Mouse (Mus musculus) limb, embryonic 11.5 days (tissue): Measurements from ENCODE around the gene Harbi1. TPM values are rescaled to one million over a fixed set of nuclear protein-coding genes. Genes with fewer than 3 reads are reported as not detected.

Source experiments
- ATAC-seq: fragments of 200-750 bp; cut with Nextera tagmentation; 2 replicates; pipeline ENCODE4 v1.8.0; 2017; ENCODE audit warnings: low read depth; ENCODE audit not compliant: insufficient number of reproducible peaks, low FRiP score, low TSS enrichment
- DNase-seq: peaks from one replicate; pipeline ENCODE4 v3.0.0-alpha.2; 2015; ENCODE audit warnings: low spot score
- H3K27ac ChIP-seq: fragments of 300-500 bp; sonication (generic); replicated peaks from 2 replicates; pipeline ENCODE4 v1.5.1; 2014; ENCODE audit warnings: low read depth, mild to moderate bottlenecking, low read length
- H3K27me3 ChIP-seq: fragments of 300-500 bp; sonication (generic); 2 replicates; pipeline ENCODE4 v1.6.1; 2014; ENCODE audit warnings: mild to moderate bottlenecking, low read length, mixed read lengths; ENCODE audit not compliant: control insufficient read depth, insufficient read depth
- H3K36me3 ChIP-seq: fragments of 300-500 bp; sonication (generic); 2 replicates; pipeline ENCODE4 v1.6.1; 2014; ENCODE audit warnings: mild to moderate bottlenecking, low read length, moderate library complexity, mixed read lengths; ENCODE audit not compliant: control insufficient read depth, insufficient read depth
- H3K4me1 ChIP-seq: fragments of 300-500 bp; sonication (generic); 2 replicates; pipeline ENCODE4 v1.6.1; 2014; ENCODE audit warnings: low read length, mixed read lengths; ENCODE audit not compliant: control insufficient read depth, insufficient read depth
- H3K4me2 ChIP-seq: fragments of 300-500 bp; sonication (generic); 2 replicates; pipeline ENCODE4 v1.6.1; 2014; ENCODE audit warnings: low read depth, mild to moderate bottlenecking, moderate library complexity; ENCODE audit not compliant: severe bottlenecking
- H3K4me3 ChIP-seq: fragments of 300-500 bp; sonication (generic); 2 replicates; pipeline ENCODE4 v1.5.1; 2014; ENCODE audit warnings: low read depth, low read length
- H3K9ac ChIP-seq: fragments of 300-500 bp; sonication (generic); 2 replicates; pipeline ENCODE4 v1.6.1; 2014; ENCODE audit warnings: mild to moderate bottlenecking, low read length
- H3K9me3 ChIP-seq: fragments of 300-500 bp; sonication (generic); 2 replicates; pipeline ENCODE4 v1.6.1; 2016; ENCODE audit warnings: low read length; ENCODE audit not compliant: control insufficient read depth
- WGBS: fragments of 180-500 bp; shearing (Covaris S2); extraction: QIAGEN DNeasy Blood & Tissue Kit; methylation state at CpG from one replicate; pipeline ENCODE4 v1.1.7; 2014; 5-methylcytosine and 5-hydroxymethylcytosine counted together
- polyA plus RNA-seq: library from polyadenylated mRNA; unstranded; fragments of >200 nt; fragmentation: Nextera tagmentation; extraction: Ambion mirVana; gene quantifications from 2 replicates; pipeline ENCODE4 v1.2.1, GENCODE M21; 2014

The Harbi1 gene
- 18.9 and 20.7 TPM in 2 replicates for polyA plus RNA-seq

- Histone ChIP-seq H3K27me3 (no peaks in the 10 kb centered on the region), H3K9me3 (no peaks in the 10 kb centered on the region), H3K27ac (peak within 1 kb of the TSS; percentile 50; the same call in 1 of the 2 replicates), H3K4me2 (peak within 1 kb of the TSS; percentile 80), H3K4me3 (peak within 1 kb of the TSS; percentile 74), H3K9ac (peak within 1 kb of the TSS; percentile 66), H3K4me1 (0 out of 2 replicates have a peak, but pooled peaks cover 2% of the 10 kb centered on the region), H3K36me3 (no peaks in the 10 kb centered on the region)
- under 1% methylated on average over 66 of the region's 66 CpGs for WGBS
- ATAC-seq (peak; percentile 94), DNase-seq (peak; percentile 93)
Observed at GRCm38 (mm10) chr2:91710272-91711234, at the start of gene Harbi1, which contains the start of gene Atg13. TSS of gene Harbi1 (plus strand) at chr2:91710852. TSS of gene Atg13 (minus strand) at chr2:91710576.

GRCm38 (mm10) chr2:91660981-91661380, 49.7 kb upstream of the Harbi1 start:
- Histone ChIP-seq H3K36me3 (peaks cover 19% of the 10 kb centered on the region), H3K9me3 (no peaks in the 10 kb centered on the region), H3K27me3 (no peaks in the 10 kb centered on the region), H3K9ac (no peak overlapping the region), H3K4me2 (no peak overlapping the region), H3K4me3 (no peak overlapping the region), H3K27ac (no peak overlapping the region), H3K4me1 (no peaks in the 10 kb centered on the region)
- DNase-seq (no peak), ATAC-seq (no peak)
- 86% methylated on average over 6 of the region's 6 CpGs for WGBS

DNA sequence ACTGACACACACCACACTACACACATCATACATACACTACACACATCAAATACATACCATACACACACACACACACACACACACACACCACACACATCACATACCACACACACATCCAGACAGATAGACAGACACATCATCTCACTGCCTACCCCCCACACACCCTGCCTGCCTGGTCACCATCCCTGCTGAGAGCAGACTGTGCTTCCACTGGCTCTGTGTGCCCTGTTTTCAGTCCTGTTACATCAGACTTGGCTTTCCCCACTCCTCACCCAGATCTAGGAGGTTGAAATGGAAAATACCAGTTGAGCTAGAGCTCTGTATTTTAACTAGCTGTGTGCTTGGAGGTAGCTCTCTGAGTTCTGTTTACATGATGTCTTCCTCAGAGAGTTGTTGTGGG, 45.9 kb upstream of the Harbi1 start:
- Histone ChIP-seq H3K4me3 (no peak overlapping the region), H3K27me3 (no peaks in the 10 kb centered on the region), H3K36me3 (peaks cover 24% of the 10 kb centered on the region), H3K4me1 (no peaks in the 10 kb centered on the region), H3K27ac (no peak overlapping the region), H3K9ac (no peak overlapping the region), H3K4me2 (no peak overlapping the region), H3K9me3 (no peaks in the 10 kb centered on the region)
- ATAC-seq (no peak), DNase-seq (no peak)

GRCm38 (mm10) chr2:91666386-91666910, 44.2 kb upstream of the Harbi1 start:
- Histone ChIP-seq H3K4me1 (no peaks in the 10 kb centered on the region), H3K9me3 (no peaks in the 10 kb centered on the region), H3K4me3 (no peak overlapping the region), H3K4me2 (no peak overlapping the region), H3K9ac (no peak overlapping the region), H3K36me3 (peaks cover 31% of the 10 kb centered on the region), H3K27ac (no peak overlapping the region), H3K27me3 (no peaks in the 10 kb centered on the region)
- no peak for ATAC-seq
- DNase-seq, result no peak
- 95% methylated on average over 6 of the region's 6 CpGs for WGBS

DNA sequence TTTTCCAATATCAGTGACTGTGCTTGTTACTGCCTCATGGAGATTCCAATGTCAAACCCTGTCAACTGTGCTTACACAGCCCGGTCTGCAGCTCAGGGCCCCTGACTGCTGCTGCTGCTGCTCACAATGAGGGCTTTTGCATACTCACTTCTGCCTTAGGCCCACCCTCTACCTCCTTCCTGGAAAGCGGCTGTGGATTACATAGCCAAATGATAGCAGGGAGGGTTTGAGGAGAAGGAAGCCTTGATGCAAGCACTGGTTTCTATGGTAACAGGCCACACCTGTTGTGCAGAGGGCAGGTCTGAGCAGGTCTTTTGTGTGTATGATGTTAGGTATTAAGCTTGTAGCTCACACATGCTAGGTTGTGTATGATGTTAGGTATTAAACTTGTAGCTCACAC, 42.9 kb upstream of the Harbi1 start:
- no peak for ATAC-seq
- 85% methylated on average over 2 of the region's 2 CpGs for WGBS
- H3K4me1 ChIP-seq, result no peaks in the 10 kb centered on the region
- peaks cover 31% of the 10 kb centered on the region for H3K36me3 ChIP-seq
- no peaks in the 10 kb centered on the region for H3K9me3 ChIP-seq
- H3K27ac ChIP-seq, result no peak overlapping the region
- H3K27me3 ChIP-seq, result no peaks in the 10 kb centered on the region
- H3K4me2 ChIP-seq, result no peak overlapping the region
- H3K9ac ChIP-seq, result no peak overlapping the region
- no peak overlapping the region for H3K4me3 ChIP-seq
- no peak for DNase-seq

DNA sequence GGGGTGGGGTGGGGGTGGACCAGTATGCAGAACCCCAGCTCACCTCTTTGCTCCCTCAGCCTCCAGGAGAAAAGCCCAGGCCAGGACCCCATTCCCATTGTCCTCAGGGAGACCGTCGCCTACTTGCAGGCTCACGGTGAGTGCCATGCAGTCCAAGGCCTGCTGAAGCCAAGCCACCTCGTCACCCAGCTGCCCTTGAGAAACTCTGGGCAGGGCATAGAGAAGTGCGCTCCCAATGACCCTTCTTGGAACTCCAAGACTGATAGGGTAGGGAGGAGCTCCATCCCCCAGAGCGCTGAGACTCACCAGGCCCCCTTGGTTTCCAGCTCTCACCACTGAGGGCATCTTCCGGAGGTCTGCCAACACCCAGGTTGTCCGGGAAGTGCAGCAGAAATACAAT, 41.3 kb upstream of the Harbi1 start:
- no peaks in the 10 kb centered on the region for H3K4me1 ChIP-seq
- no peak overlapping the region for H3K4me3 ChIP-seq
- no peaks in the 10 kb centered on the region for H3K9me3 ChIP-seq
- peaks cover 27% of the 10 kb centered on the region for H3K36me3 ChIP-seq
- H3K9ac ChIP-seq, result no peak overlapping the region
- ATAC-seq (no peak), DNase-seq (no peak)
- 92% methylated on average over 8 of the region's 8 CpGs for WGBS
- H3K27ac ChIP-seq, result no peak overlapping the region
- no peaks in the 10 kb centered on the region for H3K27me3 ChIP-seq
- H3K4me2 ChIP-seq, result no peak overlapping the region

- Histone ChIP-seq H3K9ac (no peak overlapping the region), H3K36me3 (peaks cover 27% of the 10 kb centered on the region), H3K9me3 (no peaks in the 10 kb centered on the region), H3K4me3 (no peak overlapping the region), H3K27me3 (no peaks in the 10 kb centered on the region), H3K4me1 (no peaks in the 10 kb centered on the region), H3K4me2 (no peak overlapping the region), H3K27ac (no peak overlapping the region)
- no peak for DNase-seq
- WGBS, result 88% methylated on average over 6 of the region's 6 CpGs
- ATAC-seq, result no peak
Observed at GRCm38 (mm10) chr2:91670038-91670437, 40.6 kb upstream of the Harbi1 start.

DNA sequence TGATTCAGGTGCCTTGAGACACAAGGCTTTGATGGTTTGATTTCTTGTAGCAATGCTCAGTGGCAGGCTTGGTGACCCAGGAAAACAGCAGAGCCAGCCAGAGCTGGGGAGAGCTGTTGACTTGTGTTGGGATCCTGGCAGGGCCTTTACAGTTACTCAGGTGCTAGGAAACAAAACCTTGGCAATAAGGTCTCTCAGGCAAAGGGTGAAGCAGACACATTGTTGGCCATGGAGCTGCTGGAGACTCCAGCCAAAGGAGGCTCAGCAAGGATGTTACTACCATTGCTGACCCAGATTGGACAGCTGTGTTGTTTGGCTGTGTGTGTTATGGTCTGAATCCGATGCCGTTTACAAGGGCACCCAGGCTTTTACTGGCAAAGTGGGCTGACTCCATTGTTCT, 37.1 kb upstream of the Harbi1 start:
- DNase-seq, result no peak
- 95% methylated on average over 2 of the region's 2 CpGs for WGBS
- no peak for ATAC-seq
- H3K27ac ChIP-seq, result no peak overlapping the region
- peaks cover 25% of the 10 kb centered on the region for H3K36me3 ChIP-seq
- H3K4me3 ChIP-seq, result no peak overlapping the region
- no peaks in the 10 kb centered on the region for H3K27me3 ChIP-seq
- no peak overlapping the region for H3K9ac ChIP-seq
- H3K4me2 ChIP-seq, result no peak overlapping the region
- H3K4me1 ChIP-seq, result no peaks in the 10 kb centered on the region
- no peaks in the 10 kb centered on the region for H3K9me3 ChIP-seq
